Mouse (Mus musculus): ENCODE data around the gene Olfr282.

DNA sequence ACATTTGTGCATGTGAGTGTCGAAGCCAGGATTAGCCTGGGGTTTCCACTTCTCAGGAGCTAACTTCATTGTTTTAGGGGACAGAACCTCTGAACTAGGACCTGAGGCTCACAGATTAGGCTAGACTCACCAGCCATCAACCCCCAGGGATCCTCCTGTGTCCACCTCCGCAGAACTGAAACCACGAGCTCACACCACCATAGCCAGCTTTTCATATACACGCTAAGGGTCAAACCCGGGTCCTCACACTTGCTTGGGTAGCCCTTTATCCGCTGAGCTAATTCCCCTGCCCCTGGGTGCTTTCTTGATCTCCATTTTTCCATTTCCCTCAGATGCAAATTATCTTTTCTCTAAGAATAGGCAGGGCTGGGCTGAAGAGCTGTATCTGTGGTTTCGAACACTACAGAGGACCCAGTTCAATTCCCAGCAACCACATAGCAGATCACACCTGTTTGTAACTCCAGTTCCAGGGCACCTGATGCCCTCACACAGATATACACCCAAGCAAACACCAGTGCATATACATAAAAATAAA, 48.6 kb downstream of the Olfr282 start:
- no peak for TF ChIP-seq CTCF (IDR thresholded peaks at IDR 0.05; ENCODE audit: control insufficient read depth, insufficient read depth, insufficient read length)
- no peak for TF ChIP-seq USF1 (IDR thresholded peaks at IDR 0.05; ENCODE audit: low read depth)
- no peak for TF ChIP-seq MAX (IDR thresholded peaks at IDR 0.05)

Measured in C2C12 (cell line).